Mouse (Mus musculus): Measurements from ENCODE around the gene Ncaph.

- TF ChIP-seq CTCF (IDR thresholded peaks at IDR 0.05) (peak; percentile 15; the same call in 1 of the 2 replicates), EP300 (IDR thresholded peaks at IDR 0.05) (no peak)
Measured at GRCm38 (mm10) chr2:127137838-127138420, 4.2 kb upstream of the Ncaph start.
